Mouse (Mus musculus): ENCODE measurements around the gene Gm21954.

DNA sequence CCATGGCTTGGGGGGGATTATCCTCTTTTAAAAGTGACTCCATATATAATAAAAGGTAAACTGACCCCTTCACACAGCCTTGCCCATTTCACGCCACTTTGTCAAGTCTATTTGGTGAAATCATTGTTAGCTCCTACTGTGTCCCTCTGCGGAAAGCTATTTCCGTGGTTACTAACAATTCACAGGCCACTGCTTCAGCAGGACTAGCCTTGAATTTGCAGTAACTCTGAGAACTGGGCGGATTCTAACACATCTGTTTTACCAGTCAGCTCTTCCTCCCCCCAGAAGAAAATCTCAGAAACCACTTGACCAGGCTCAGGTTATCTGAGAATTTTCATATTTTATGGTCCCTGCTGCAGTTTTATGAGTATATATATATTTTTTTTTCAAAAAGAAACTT is 23.9 kb upstream of the Gm21954 start:
- TF ChIP-seq POLR2A (IDR thresholded peaks at IDR 0.05; ENCODE audit: insufficient read length, low read depth), result no peak
- TF ChIP-seq MYOG (IDR thresholded peaks at IDR 0.05; ENCODE audit: control insufficient read depth in 1 of 3, insufficient read depth in 1 of 3, insufficient read length in 2 of 3, low read depth in 2 of 3), result no peak
- TF ChIP-seq TCF12 (IDR thresholded peaks at IDR 0.05; ENCODE audit: insufficient read depth, poor library complexity, severe bottlenecking), result no peak
- no peak for TF ChIP-seq USF1 (IDR thresholded peaks at IDR 0.05; ENCODE audit: low read depth)
- TF ChIP-seq E2F4 (IDR thresholded peaks at IDR 0.05; ENCODE audit: insufficient read depth), result no peak
- TF ChIP-seq MYOD1 (IDR thresholded peaks at IDR 0.05; ENCODE audit: control insufficient read depth in 1 of 3, insufficient read length in 2 of 3, low read depth in 2 of 3), result no peak
- TF ChIP-seq CEBPB (IDR thresholded peaks at IDR 0.05; ENCODE audit: insufficient read depth, poor library complexity, severe bottlenecking), result no peak
- TF ChIP-seq SRF (IDR thresholded peaks at IDR 0.05; ENCODE audit: control insufficient read depth, insufficient read length, low read depth), result no peak
- no peak for TF ChIP-seq POLR2AphosphoS2 (IDR thresholded peaks at IDR 0.05; ENCODE audit: insufficient read length, low read depth)
- TF ChIP-seq MAX (IDR thresholded peaks at IDR 0.05; ENCODE audit: low read depth), result no peak
- no peak for TF ChIP-seq REST (IDR thresholded peaks at IDR 0.05; ENCODE audit: insufficient read depth, insufficient read length)
- no peak for TF ChIP-seq TCF3 (IDR thresholded peaks at IDR 0.05; ENCODE audit: insufficient read length, low read depth)
